Mouse (Mus musculus) stomach, embryonic 16.5 days (tissue): Measurements from ENCODE around the gene Rnf114. TPM values are rescaled to one million over a fixed set of nuclear protein-coding genes. Genes with fewer than 3 reads are reported as not detected.

Source experiments
- ATAC-seq: fragments of 200-750 bp; cut with Nextera tagmentation; 2 replicates; pipeline ENCODE4 v1.8.0; 2017; ENCODE audit warnings: moderate number of reproducible peaks, moderate TSS enrichment; ENCODE audit not compliant: insufficient read depth, low FRiP score
- H3K27ac ChIP-seq: fragments of 300-500 bp; sonication (generic); 2 replicates; pipeline ENCODE4 v1.5.1; 2014; ENCODE audit warnings: low read length
- H3K27me3 ChIP-seq: fragments of 300-500 bp; sonication (generic); 2 replicates; pipeline ENCODE4 v1.6.1; 2014; ENCODE audit warnings: low read length, control low read depth, mixed read lengths; ENCODE audit not compliant: control insufficient read depth, insufficient read depth
- H3K36me3 ChIP-seq: fragments of 300-500 bp; sonication (generic); 2 replicates; pipeline ENCODE4 v1.6.1; 2014; ENCODE audit warnings: low read length; ENCODE audit not compliant: control insufficient read depth, insufficient read depth
- H3K4me1 ChIP-seq: fragments of 300-500 bp; sonication (generic); 2 replicates; pipeline ENCODE4 v1.6.1; 2014; ENCODE audit warnings: low read length, control low read depth, mixed read lengths; ENCODE audit not compliant: control insufficient read depth, insufficient read depth
- H3K4me2 ChIP-seq: fragments of 300-500 bp; sonication (generic); 2 replicates; pipeline ENCODE4 v1.6.1; 2014; ENCODE audit warnings: low read depth, low read length, mixed read lengths
- H3K4me3 ChIP-seq: fragments of 300-500 bp; sonication (generic); replicated peaks from 2 replicates; pipeline ENCODE4 v1.5.1; 2014; ENCODE audit warnings: mild to moderate bottlenecking, low read length
- H3K9ac ChIP-seq: fragments of 300-500 bp; sonication (generic); 2 replicates; pipeline ENCODE4 v1.6.1; 2014; ENCODE audit warnings: low read length
- H3K9me3 ChIP-seq: fragments of 300-500 bp; sonication (generic); replicated peaks from 2 replicates; pipeline ENCODE4 v1.6.1; 2016; ENCODE audit warnings: low read length, control low read depth; ENCODE audit not compliant: control insufficient read depth
- WGBS: fragments of 180-500 bp; shearing (Covaris S2); extraction: QIAGEN DNeasy Blood & Tissue Kit; methylation state at CpG from one replicate; pipeline ENCODE4 v1.1.7; 2014; 5-methylcytosine and 5-hydroxymethylcytosine counted together
- polyA plus RNA-seq: library from polyadenylated mRNA; unstranded; fragments of >200 nt; fragmentation: Nextera tagmentation; extraction: Ambion mirVana; gene quantifications from 2 replicates; pipeline ENCODE4 v1.2.1, GENCODE M21; 2015

Gene Rnf114
- polyA plus RNA-seq, 1 experiment from 2014 or later = 68.7 TPM

- peaks cover 35% of the 10 kb centered on the region for H3K4me1 ChIP-seq
- peak overlapping the region; percentile 68 for H3K9ac ChIP-seq
These were observed 47.4 kb downstream of the Rnf114 start for GRCm38 (mm10) chr2:167539536-167540476.

GRCm38 (mm10) chr2:167540477-167541110 lies 48.1 kb downstream of the Rnf114 start:
- H3K27me3 ChIP-seq = peaks cover 9% of the 10 kb centered on the region; the same call in 1 of the 2 replicates
- WGBS = 37% methylated on average over 12 of the region's 12 CpGs
- H3K36me3 ChIP-seq = no peaks in the 10 kb centered on the region
- H3K9me3 ChIP-seq = no peaks in the 10 kb centered on the region
- peak overlapping the region; percentile 50 for H3K4me3 ChIP-seq
- peak overlapping the region; percentile 62 for H3K4me2 ChIP-seq
- peak overlapping the region; percentile 68 for H3K9ac ChIP-seq
- no peak for ATAC-seq
- peaks cover 35% of the 10 kb centered on the region for H3K4me1 ChIP-seq
- peak overlapping the region; percentile 48 for H3K27ac ChIP-seq

More at GRCm38 (mm10) chr2:167539536-167540476, 47.4 kb downstream of the Rnf114 start:
- Histone ChIP-seq H3K27me3 (peaks cover 9% of the 10 kb centered on the region; the same call in 1 of the 2 replicates), H3K4me2 (peak overlapping the region; percentile 62), H3K27ac (no peak overlapping the region), H3K36me3 (no peaks in the 10 kb centered on the region), H3K4me3 (peak overlapping the region; percentile 50), H3K9me3 (no peaks in the 10 kb centered on the region)
- 35% methylated on average over 14 of the region's 14 CpGs for WGBS
- no peak for ATAC-seq

GRCm38 (mm10) chr2:167541324-167541723 lies 48.9 kb downstream of the Rnf114 start:
- 33% methylated on average over 6 of the region's 6 CpGs for WGBS
- no peaks in the 10 kb centered on the region for H3K9me3 ChIP-seq
- peak overlapping the region; percentile 62 for H3K4me2 ChIP-seq
- no peaks in the 10 kb centered on the region for H3K36me3 ChIP-seq
- H3K9ac ChIP-seq = peak overlapping the region; percentile 62
- no peak for ATAC-seq
- H3K4me3 ChIP-seq = peak overlapping the region; percentile 50
- peaks cover 9% of the 10 kb centered on the region; the same call in 1 of the 2 replicates for H3K27me3 ChIP-seq
- peak overlapping the region; percentile 48 for H3K27ac ChIP-seq
- peaks cover 35% of the 10 kb centered on the region for H3K4me1 ChIP-seq

GRCm38 (mm10) chr2:167541761-167542160 lies 49.3 kb downstream of the Rnf114 start:
- Histone ChIP-seq H3K4me3 (peak overlapping the region; percentile 50; the same call in 1 of the 2 replicates), H3K4me2 (peak overlapping the region; percentile 62), H3K4me1 (peaks cover 35% of the 10 kb centered on the region), H3K36me3 (no peaks in the 10 kb centered on the region), H3K27ac (peak overlapping the region; percentile 48), H3K27me3 (peaks cover 9% of the 10 kb centered on the region; the same call in 1 of the 2 replicates), H3K9ac (peak overlapping the region; percentile 62), H3K9me3 (no peaks in the 10 kb centered on the region)
- 83% methylated on average over 12 of the region's 12 CpGs for WGBS
- no peak for ATAC-seq

DNA sequence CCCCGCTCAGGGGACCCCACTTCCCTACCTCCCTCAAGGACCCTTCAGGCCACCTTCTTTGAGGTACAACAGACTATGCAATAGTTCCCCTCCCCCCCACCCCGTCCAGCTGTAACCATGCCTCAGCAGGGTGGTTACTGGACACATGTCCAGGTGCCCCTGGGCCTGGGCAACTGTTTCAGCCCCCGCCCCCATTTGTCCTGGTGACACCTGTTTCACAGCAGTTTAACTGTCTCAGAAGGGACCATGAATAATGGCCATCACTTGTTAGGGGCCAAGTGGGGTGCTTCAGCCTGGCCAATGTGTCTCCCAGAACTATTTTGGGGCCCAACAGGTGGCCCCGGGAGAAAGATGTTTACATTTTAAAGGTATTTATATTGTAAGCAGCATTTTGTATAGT lies 49.9 kb downstream of the Rnf114 start:
- 68% methylated on average over 4 of the region's 4 CpGs for WGBS
- Histone ChIP-seq H3K27me3 (0 out of 2 replicates have a peak, but pooled peaks cover 4% of the 10 kb centered on the region), H3K4me3 (no peak overlapping the region), H3K4me2 (no peak overlapping the region), H3K9ac (no peak overlapping the region), H3K27ac (peak overlapping the region; percentile 99), H3K9me3 (no peaks in the 10 kb centered on the region), H3K4me1 (peaks cover 35% of the 10 kb centered on the region), H3K36me3 (no peaks in the 10 kb centered on the region)
- ATAC-seq = no peak

GRCm38 (mm10) chr2:167543121-167544003 lies 50.9 kb downstream of the Rnf114 start:
- Histone ChIP-seq H3K4me1 (peaks cover 35% of the 10 kb centered on the region), H3K4me2 (peak overlapping the region; percentile 25; the same call in 1 of the 2 replicates), H3K27me3 (0 out of 2 replicates have a peak, but pooled peaks cover 3% of the 10 kb centered on the region), H3K9me3 (no peaks in the 10 kb centered on the region), H3K27ac (peak overlapping the region; percentile 99), H3K4me3 (no peak overlapping the region), H3K9ac (peak overlapping the region; percentile 66), H3K36me3 (no peaks in the 10 kb centered on the region)
- ATAC-seq = no peak
- WGBS = 21% methylated on average over 16 of the region's 16 CpGs

- Histone ChIP-seq H3K36me3 (no peaks in the 10 kb centered on the region), H3K27ac (peak overlapping the region; percentile 99), H3K4me3 (no peak overlapping the region), H3K9me3 (no peaks in the 10 kb centered on the region), H3K9ac (peak overlapping the region; percentile 66), H3K27me3 (no peaks in the 10 kb centered on the region), H3K4me2 (0 out of 2 replicates have a peak overlapping the region, but pooled peaks have one; percentile 23), H3K4me1 (peaks cover 34% of the 10 kb centered on the region)
- ATAC-seq = peak; percentile 59
- WGBS = 5% methylated on average over 4 of the region's 4 CpGs
These were observed 51.5 kb downstream of the Rnf114 start for GRCm38 (mm10) chr2:167544004-167544356.

- H3K9ac ChIP-seq = peak overlapping the region; percentile 66; the same call in 1 of the 2 replicates
- H3K9me3 ChIP-seq = no peaks in the 10 kb centered on the region
- H3K36me3 ChIP-seq = no peaks in the 10 kb centered on the region
- 32% methylated on average over 5 of the region's 5 CpGs for WGBS
- H3K4me3 ChIP-seq = no peak overlapping the region
- no peak overlapping the region for H3K4me2 ChIP-seq
- H3K4me1 ChIP-seq = peaks cover 32% of the 10 kb centered on the region
- no peaks in the 10 kb centered on the region for H3K27me3 ChIP-seq
- 0 out of 2 replicates have a peak, but pooled peaks have one; percentile 15 for ATAC-seq
- H3K27ac ChIP-seq = peak overlapping the region; percentile 99
These were observed 52.0 kb downstream of the Rnf114 start for GRCm38 (mm10) chr2:167544456-167544855.
